Mouse (Mus musculus) induced T-regulatory cell, adult 2 months (primary cell): ENCODE results near the gene Pxk.

ENCODE experiments used
- DNase-seq: peaks from one replicate; pipeline ENCODE4 v3.0.0-alpha.2; 2012; ENCODE audit warnings: low read depth

Pxk gene

DNA sequence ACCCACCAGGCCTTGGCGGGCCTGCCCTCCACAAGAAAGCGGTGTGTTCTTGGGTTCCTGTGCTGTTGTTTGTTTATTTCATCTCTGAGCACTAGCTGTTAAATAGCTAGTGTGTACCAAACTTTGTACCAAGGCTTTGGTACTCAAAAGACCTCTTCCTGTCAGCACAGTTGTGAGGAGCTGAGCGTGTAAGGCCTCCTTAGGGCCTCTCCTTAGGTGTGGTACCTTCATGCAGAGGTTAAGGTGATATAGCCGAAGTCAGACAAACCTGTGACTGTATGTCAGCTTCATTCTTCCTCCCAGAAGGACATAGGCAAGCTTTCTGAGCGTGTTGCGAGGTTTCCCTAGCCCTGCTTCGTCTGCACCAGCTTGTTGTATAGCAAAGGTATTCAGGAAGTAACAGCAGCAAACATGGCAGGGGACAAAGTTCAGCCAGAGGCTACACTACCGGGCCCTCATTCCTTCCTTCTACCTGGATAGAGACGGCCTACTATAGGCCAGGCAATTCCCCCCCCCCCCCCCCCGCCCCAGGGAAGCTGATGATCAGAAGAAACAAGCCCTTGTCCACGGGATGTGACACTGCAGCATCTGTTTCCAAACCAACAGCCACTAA, 48.7 kb downstream of the Pxk start:
- DNase-seq: no peak

DNA sequence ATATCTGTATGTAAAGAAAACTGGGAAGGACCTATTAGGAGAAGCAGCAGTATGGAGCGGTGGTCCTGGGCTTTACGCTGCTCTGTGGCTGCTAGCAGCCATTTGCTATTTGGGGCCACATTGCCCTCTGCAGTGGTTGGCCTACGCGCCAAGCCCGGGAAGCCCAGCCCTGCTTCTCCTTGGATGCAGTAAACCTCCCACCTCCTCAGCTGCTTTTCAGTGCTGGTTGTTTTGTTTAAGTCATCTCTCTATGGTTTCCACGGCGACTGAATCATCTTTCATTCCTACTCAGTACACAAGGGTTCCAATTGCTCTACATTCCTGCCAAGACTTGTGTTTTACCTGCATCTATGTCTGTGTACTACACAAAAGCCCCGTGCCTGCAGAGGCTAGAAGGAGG, 50.8 kb downstream of the Pxk start:
- DNase-seq: no peak

- DNase-seq: no peak
Observed at GRCm38 (mm10) chr14:8151757-8152156, 53.7 kb downstream of the Pxk start.

GRCm38 (mm10) chr14:8154072-8154471, 56.1 kb downstream of the Pxk start:
- no peak for DNase-seq

DNA sequence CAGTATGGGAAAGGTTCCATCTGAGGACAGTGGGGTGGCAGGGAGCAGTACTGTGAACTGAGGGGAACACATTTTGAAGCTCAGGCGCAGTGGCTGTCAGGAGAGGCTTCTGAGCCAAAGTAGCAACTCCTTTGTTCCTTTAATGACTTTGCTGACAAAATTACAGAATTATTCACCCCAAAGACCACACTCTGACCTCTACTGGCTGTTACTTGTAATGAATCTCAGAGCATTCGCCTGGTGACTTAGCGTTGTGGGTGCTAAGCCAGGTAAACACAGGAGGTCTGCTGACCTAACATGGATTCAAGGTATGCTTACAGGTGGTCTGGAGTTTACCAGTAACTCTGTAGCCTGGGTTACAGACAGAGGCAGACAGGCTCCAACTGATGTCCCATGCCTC, 58.9 kb downstream of the Pxk start:
- DNase-seq: peak; percentile 49

DNA sequence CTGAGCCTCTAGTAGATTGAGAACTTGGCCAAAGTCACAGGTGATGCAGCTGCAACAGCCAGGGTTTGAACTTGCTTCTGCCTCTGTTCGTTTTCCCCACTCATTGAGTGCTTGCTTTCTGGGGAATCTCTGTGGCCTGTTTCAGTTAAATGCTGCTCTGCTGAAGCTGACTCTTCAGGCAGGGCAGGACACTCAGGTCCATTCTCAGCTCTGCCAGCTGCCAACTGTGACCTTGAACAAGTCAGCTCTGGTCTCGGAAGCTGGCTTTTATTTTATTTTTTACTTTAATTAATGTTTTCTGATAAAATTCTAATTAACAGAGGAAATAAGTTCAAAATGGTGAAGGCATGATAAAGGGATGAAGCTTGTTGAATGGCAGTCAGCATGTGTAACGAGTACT, 60.7 kb downstream of the Pxk start:
- no peak for DNase-seq

DNA sequence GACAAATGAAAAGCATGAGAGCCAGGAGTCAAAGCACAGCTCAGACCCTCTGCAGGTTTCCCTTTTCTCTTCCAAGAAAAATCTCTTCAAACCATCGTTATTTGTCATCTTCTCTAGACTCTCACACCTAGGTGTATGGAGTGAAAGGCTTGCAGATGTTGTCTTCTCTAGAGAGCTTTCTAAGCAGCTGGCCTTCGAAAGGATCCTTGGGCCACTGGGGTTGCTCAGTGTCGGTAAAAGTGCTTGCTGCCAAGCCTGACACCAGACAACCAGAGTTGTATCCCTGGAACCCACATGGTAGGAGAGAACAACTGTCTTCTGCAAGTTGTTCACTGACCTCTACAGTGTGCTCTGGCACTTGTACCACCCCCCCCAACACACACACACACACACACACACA, 61.1 kb downstream of the Pxk start:
- no peak for DNase-seq

DNA sequence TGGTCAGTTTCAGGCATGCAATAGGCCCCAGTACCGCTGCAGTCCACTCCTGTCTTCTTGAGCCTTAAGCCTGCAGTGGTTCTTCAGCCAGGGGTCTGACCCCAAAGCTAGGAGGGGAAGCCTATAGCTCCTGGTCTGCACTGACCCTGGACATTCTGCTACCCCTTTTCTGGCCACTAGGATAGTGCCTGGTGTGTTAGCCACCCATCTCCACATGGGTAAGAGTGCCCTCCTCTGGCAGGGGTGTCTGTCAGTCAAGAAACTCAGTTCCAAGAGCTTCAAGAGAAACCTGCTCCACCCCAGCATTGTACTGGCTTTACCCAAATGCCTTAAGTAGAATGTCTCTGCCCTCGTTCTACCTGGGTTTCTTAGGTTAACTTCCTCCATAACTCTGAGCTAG, 63.8 kb downstream of the Pxk start:
- no peak for DNase-seq

GRCm38 (mm10) chr14:8164463-8164862, 66.5 kb downstream of the Pxk start:
- DNase-seq: no peak

- DNase-seq: peak; percentile 99
Observed at GRCm38 (mm10) chr14:8172507-8173410, 74.7 kb downstream of the Pxk start, which contains the start of gene Pdhb. TSS of gene Pdhb (minus strand) at chr14:8173025.

- DNase-seq: peak; percentile 86
Observed at GRCm38 (mm10) chr14:8173542-8174250, 75.7 kb downstream of the Pxk start.

- DNase-seq: no peak
Observed at GRCm38 (mm10) chr14:8174634-8175033, 76.6 kb downstream of the Pxk start.

DNA sequence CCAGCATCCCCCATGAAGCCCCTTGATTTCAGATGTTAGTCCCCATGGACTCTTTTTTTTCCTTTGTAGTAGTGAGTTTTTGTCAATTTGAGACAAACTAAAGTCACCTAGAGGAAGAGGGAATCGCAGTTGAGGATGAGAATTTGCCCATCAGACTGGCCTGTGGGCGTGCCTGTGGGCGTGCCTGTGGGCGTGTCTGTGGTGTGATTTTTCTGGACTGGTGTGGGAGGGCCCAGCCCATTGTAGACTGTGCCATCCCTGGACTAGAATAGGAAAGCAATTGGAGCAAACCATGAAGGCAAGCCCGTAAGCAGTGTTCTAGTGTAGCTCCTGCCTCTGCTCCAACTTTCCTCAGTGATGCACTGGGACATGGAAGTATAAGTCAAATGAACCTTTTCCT, 78.2 kb downstream of the Pxk start:
- peak; percentile 37 for DNase-seq

GRCm38 (mm10) chr14:8180371-8181035, 82.5 kb downstream of the Pxk start:
- no peak for DNase-seq

DNA sequence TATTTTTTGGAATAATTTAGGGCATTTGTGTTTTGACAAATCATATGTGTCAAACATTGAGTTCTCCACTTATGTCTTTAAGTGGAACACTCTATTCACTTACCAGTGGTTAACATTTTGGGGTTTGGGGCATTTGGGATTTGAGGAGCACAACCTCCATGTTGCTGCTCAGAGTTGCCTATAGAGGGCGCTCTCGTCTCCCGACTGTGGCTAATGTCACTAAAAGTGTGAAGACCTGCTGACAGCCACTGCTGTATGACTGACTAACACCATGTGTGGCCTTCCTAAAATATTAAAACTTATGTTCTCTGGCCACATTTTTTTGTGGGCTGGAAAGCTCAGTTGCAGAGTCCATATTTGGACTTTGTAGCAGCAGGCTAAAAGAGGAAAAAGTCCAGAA, 85.3 kb downstream of the Pxk start:
- peak; percentile 47 for DNase-seq

DNA sequence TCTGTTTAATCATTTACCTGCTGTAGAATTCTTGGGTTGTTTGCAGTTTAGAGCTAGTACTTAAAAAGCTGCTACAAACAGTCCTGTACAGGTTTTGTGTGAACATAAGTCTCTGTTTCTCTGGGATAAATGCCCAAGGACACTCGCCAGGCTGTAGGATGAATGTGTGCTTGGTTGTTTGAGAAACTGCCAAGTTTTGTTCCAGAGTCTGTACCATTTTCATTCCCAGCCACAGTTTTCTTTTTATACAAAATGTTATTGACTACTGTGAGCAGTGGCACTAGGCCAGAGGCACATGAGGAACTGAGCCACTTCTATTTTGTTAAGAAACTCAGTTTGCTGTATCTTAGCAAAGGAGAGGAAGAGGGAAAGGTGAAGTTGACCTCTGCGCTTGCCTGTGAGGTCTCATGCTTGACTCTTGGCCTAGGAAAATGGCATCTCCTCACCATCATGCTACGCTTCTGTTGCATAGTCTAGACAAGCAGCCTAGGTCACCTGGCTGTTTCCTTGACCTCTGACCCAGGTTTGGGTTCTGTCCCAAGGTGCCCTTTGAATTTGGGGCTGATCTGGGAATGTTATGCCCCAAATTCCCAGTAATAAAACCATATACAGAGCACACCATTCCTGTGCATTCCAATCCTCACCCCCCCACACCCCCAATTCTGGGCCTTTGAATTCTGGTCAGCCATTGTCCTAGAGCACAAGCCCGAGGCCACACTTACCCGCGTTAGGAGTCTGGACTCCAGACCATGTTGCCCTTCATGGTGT, 88.5 kb downstream of the Pxk start:
- DNase-seq: no peak

- DNase-seq: no peak
Observed at GRCm38 (mm10) chr14:8190556-8190955, 92.5 kb downstream of the Pxk start.

- DNase-seq: no peak
Observed at GRCm38 (mm10) chr14:8191331-8191965, 93.4 kb downstream of the Pxk start.

- DNase-seq: no peak
Observed at GRCm38 (mm10) chr14:8192727-8193126, 94.7 kb downstream of the Pxk start.

GRCm38 (mm10) chr14:8200769-8201168, 102.8 kb downstream of the Pxk start:
- DNase-seq: no peak

GRCm38 (mm10) chr14:8201715-8202114, 103.7 kb downstream of the Pxk start:
- no peak for DNase-seq
